Mouse (Mus musculus) megakaryocyte progenitor cell, adult 5-6 weeks (primary cell): ENCODE results near the gene Tac1. TPM values are rescaled to one million over a fixed set of nuclear protein-coding genes. Genes with fewer than 3 reads are reported as not detected.
"Not testable (repeated sequence)": the region's sequence is repeated elsewhere in the genome, so short reads cannot be mapped to it uniquely, and the experiment has no call there.

Experiments
- ATAC-seq: replicated peaks from 2 replicates; pipeline ENCODE4 v1.8.0; 2016; ENCODE audit warnings: mild to moderate bottlenecking, moderate TSS enrichment, inconsistent platforms; ENCODE audit not compliant: poor library complexity
- total RNA-seq, 2 experiments: library from RNA; stranded (forward) in 1 of 2; stranded (reverse) in 1 of 2; fragments of 157-497, 149-512 nt in 1 of 2; fragments of 200-1000 nt in 1 of 2; gene quantifications; 2 replicates each; pipeline versions ENCODE4 v1.2.3 to v1.2.4; 2015 to 2017

The Tac1 gene
- total RNA-seq (2015), result not detected in 2 replicates
- total RNA-seq (2017), result not detected in 2 replicates

- ATAC-seq, result 0 out of 2 replicates have a peak, but pooled peaks have one; percentile 9
These were observed at the start of gene Tac1 for GRCm38 (mm10) chr6:7554829-7555391. Tac1 (plus strand) TSS chr6:7554879.

- not testable (repeated sequence) for ATAC-seq
These were observed 11.2 kb upstream of the Tac1 start for GRCm38 (mm10) chr6:7543511-7543910.

- ATAC-seq, result no peak
These were observed 1.2 kb downstream of the Tac1 start for GRCm38 (mm10) chr6:7555688-7556476.

- ATAC-seq, result no peak
These were observed 3.5 kb downstream of the Tac1 start for GRCm38 (mm10) chr6:7558164-7558563.

GRCm38 (mm10) chr6:7562524-7562923 lies 7.8 kb downstream of the Tac1 start:
- no peak for ATAC-seq

- no peak for ATAC-seq
These were observed 9.9 kb downstream of the Tac1 start for GRCm38 (mm10) chr6:7564537-7564936.

- no peak for ATAC-seq
These were observed 16.5 kb downstream of the Tac1 start for GRCm38 (mm10) chr6:7571144-7571543.

- ATAC-seq, result no peak
These were observed 23.4 kb downstream of the Tac1 start for GRCm38 (mm10) chr6:7578031-7578430.

- no peak for ATAC-seq
These were observed 39.8 kb downstream of the Tac1 start for GRCm38 (mm10) chr6:7594445-7594844.

GRCm38 (mm10) chr6:7598416-7598815 lies 43.7 kb downstream of the Tac1 start:
- ATAC-seq, result no peak

GRCm38 (mm10) chr6:7600228-7600627 lies 45.5 kb downstream of the Tac1 start:
- ATAC-seq, result peak; percentile 50; the same call in 1 of the 2 replicates

GRCm38 (mm10) chr6:7601353-7602094 lies 46.8 kb downstream of the Tac1 start:
- ATAC-seq, result no peak

GRCm38 (mm10) chr6:7613676-7614075 lies 59.0 kb downstream of the Tac1 start:
- not testable (repeated sequence) for ATAC-seq

Other genes starting within 250 kb of the Tac1 start
- gene Asns, start 138.4 kb downstream of the Tac1 start, total RNA-seq (2015), result 64.9 and 95.9 TPM in 2 replicates
- gene Asns, start 138.4 kb downstream of the Tac1 start, total RNA-seq (2017), result 33.3 and 46.0 TPM in 2 replicates